Mouse (Mus musculus) spleen, adult 2 months (tissue): ENCODE measurements around the gene Bcar3. TPM values are rescaled to one million over a fixed set of nuclear protein-coding genes. Genes with fewer than 3 reads are reported as not detected.

Experiments used
- DNase-seq, 2 experiments: peaks; one replicate each; pipeline versions ENCODE4 v3.0.0 to v3.0.0-alpha.2; 2012 to 2021; ENCODE audit warnings: low spot score in 2 of 2, low read depth in 1 of 2
- H3K27ac ChIP-seq: fragments of 200-500 bp; 2 replicates; pipeline ENCODE4 v1.5.1; 2012; ENCODE audit warnings: low read length, inconsistent platforms; ENCODE audit not compliant: insufficient read depth
- H3K27me3 ChIP-seq: fragments of 200-500 bp; 2 replicates; pipeline ENCODE4 v1.6.1; 2012; ENCODE audit warnings: mild to moderate bottlenecking, moderate library complexity, low read length, inconsistent platforms; ENCODE audit not compliant: control insufficient read depth, insufficient read depth
- H3K36me3 ChIP-seq: fragments of 200-500 bp; 2 replicates; pipeline ENCODE4 v1.6.1; 2012; ENCODE audit warnings: mild to moderate bottlenecking, low read length, inconsistent platforms; ENCODE audit not compliant: control insufficient read depth, insufficient read depth
- H3K4me1 ChIP-seq: fragments of 200-500 bp; 2 replicates; pipeline ENCODE4 v1.6.1; 2011; ENCODE audit warnings: inconsistent platforms; ENCODE audit not compliant: control insufficient read depth, insufficient read depth, insufficient read length
- H3K4me3 ChIP-seq: fragments of 200-500 bp; 2 replicates; pipeline ENCODE4 v1.5.1; 2011; ENCODE audit warnings: mild to moderate bottlenecking, inconsistent platforms; ENCODE audit not compliant: insufficient read depth, insufficient read length; ENCODE audit errors: extremely low read depth
- CTCF ChIP-seq: fragments of 200-500 bp; IDR thresholded peaks from 2 replicates; pipeline ENCODE4 v1.5.1; 2011; ENCODE audit warnings: mild to moderate bottlenecking, inconsistent platforms; ENCODE audit not compliant: insufficient read depth, insufficient read length, insufficient replicate concordance; ENCODE audit errors: extremely low read depth
- POLR2A ChIP-seq: fragments of 200-500 bp; IDR thresholded peaks from 2 replicates; pipeline ENCODE4 v1.6.1; 2011; ENCODE audit warnings: low read depth, low read length, inconsistent platforms
- WGBS: fragments of 180-500 bp; shearing (Covaris S2); methylation state at CpG from one replicate; pipeline ENCODE4 v1.1.7; 2018; 5-methylcytosine and 5-hydroxymethylcytosine counted together
- polyA plus RNA-seq: library from polyadenylated mRNA; depleted of rRNA; stranded (reverse); fragments of >200 nt; gene quantifications from 2 replicates; pipeline ENCODE4 v1.2.3, GENCODE M21; 2012

The Bcar3 gene
- polyA plus RNA-seq, 1 experiment: 54.4 TPM

DNA sequence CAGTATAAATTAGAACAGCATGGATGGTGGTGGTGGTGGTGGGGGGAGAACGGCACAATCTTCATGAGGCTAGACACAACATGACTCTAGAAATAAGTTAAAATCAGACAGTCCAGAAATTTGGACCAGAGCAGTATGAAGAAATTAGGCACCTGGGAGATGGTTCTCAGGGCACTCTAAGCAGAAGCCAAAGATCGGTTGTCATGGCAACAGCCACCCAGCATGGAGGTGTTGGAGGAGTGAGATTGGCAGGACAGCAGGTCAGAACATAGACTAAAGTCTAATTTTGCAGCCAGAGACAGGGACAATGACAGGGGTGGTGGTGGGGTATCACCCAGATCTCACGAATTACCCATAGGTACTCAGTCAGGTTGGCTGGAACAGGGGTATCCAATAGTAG is 182.7 kb downstream of the Bcar3 start:
- Histone ChIP-seq H3K27me3 (no peaks in the 10 kb centered on the region), H3K4me3 (no peak overlapping the region), H3K4me1 (peaks cover 11% of the 10 kb centered on the region; the same call in 1 of the 2 replicates), H3K36me3 (peaks cover 3% of the 10 kb centered on the region; the same call in 1 of the 2 replicates), H3K27ac (no peak overlapping the region)
- TF ChIP-seq POLR2A (no peak), CTCF (no peak)
- WGBS: 88% methylated on average over 3 of the region's 3 CpGs
- DNase-seq: no peak

- 75% methylated on average over 8 of the region's 8 CpGs for WGBS
- H3K27me3 ChIP-seq: no peaks in the 10 kb centered on the region
- H3K4me3 ChIP-seq: no peak overlapping the region
- DNase-seq: no peak
- TF ChIP-seq CTCF (no peak), POLR2A (no peak)
- peaks cover 11% of the 10 kb centered on the region; the same call in 1 of the 2 replicates for H3K4me1 ChIP-seq
- H3K36me3 ChIP-seq: peaks cover 5% of the 10 kb centered on the region
- H3K27ac ChIP-seq: no peak overlapping the region
These were observed 183.6 kb downstream of the Bcar3 start for GRCm38 (mm10) chr3:122477541-122477940.

GRCm38 (mm10) chr3:122478735-122479134 is 184.8 kb downstream of the Bcar3 start:
- 90% methylated on average over 3 of the region's 3 CpGs for WGBS

DNA sequence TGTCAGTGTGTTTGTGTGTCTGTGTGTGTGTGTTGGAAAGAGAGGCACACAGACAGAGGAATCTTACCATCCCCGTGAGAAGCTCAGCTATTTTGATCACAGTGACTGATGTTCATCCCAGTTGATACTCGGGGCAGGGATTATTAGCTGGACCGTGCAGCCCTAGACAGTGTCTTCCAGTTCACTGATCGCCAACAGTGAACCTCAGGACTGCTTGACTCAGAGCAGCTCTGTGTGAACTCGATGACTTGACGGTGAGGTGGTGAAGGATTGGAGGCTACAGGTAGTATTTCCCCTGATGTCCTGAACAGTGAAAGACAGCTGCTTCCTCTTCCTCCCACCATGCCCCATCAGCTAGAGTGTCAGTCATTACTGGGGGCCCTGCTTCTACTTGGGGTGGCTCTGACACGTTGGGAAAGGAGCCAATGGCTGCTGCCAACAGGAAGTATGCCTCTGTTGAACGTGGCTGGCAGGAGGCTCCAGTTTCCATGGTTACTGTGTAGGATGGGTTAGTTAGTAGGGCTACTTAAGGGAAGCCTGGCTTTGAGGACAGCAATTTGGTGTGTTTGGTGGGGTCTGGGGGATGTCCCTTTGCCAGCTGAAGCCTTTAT is 186.2 kb downstream of the Bcar3 start:
- Histone ChIP-seq H3K4me1 (peaks cover 4% of the 10 kb centered on the region; the same call in 1 of the 2 replicates), H3K27me3 (no peaks in the 10 kb centered on the region), H3K4me3 (no peak overlapping the region), H3K27ac (no peak overlapping the region), H3K36me3 (peaks cover 4% of the 10 kb centered on the region)
- TF ChIP-seq POLR2A (no peak), CTCF (no peak)
- no peak for DNase-seq
- 37% methylated on average over 8 of the region's 8 CpGs for WGBS

More at GRCm38 (mm10) chr3:122478735-122479134, 184.8 kb downstream of the Bcar3 start:
- DNase-seq: no peak
- no peak for TF ChIP-seq POLR2A
- TF ChIP-seq CTCF: no peak
- Histone ChIP-seq H3K27me3 (no peaks in the 10 kb centered on the region), H3K4me1 (peaks cover 9% of the 10 kb centered on the region; the same call in 1 of the 2 replicates), H3K36me3 (peaks cover 4% of the 10 kb centered on the region), H3K27ac (no peak overlapping the region), H3K4me3 (no peak overlapping the region)

GRCm38 (mm10) chr3:122480986-122481385 is 187.1 kb downstream of the Bcar3 start:
- WGBS: 85% methylated on average over 5 of the region's 5 CpGs

DNA sequence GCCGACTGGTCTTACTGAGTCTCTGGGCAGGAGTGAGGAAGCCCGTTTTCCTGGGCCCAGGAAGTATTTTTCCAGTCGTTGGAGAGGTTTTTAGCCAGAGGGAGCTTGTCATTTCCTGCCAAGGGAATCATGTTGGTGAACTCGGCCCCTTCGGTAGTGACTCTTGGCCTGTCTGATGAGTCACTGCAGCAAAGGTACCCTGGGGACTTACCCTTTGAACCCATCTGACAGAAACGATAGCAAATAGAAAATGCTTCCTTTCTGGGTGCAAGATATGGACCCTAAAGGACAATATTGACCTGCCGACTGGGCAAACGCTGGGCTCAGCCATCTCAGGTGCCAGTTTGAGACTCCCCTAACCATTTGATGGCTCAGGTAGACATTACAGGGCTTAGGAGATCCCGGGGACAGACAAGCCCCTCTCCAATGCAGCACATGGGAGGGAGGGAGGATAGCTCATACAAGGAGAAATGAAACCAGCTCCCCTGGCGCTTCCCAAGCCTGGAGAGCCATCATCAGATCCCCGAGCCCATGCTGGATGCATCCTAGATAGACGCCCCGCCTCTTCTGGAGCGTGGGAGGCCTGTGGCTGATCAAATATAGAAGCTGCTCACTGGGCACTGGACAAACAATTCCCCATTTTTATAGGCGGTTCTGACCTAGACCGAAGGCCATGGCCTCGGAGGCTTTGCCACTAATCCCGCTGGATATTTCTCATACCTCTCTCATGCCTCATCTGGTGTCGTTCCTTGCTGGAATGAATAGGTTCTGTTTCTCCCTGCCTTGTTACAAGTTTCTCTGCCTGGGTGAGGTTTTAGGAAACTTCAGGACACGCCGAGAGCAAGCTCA is 188.2 kb downstream of the Bcar3 start:
- WGBS: 86% methylated on average over 21 of the region's 21 CpGs
- no peak for DNase-seq
- no peak overlapping the region for H3K27ac ChIP-seq
- H3K27me3 ChIP-seq: no peaks in the 10 kb centered on the region
- H3K4me3 ChIP-seq: no peak overlapping the region
- H3K4me1 ChIP-seq: peaks cover 4% of the 10 kb centered on the region; the same call in 1 of the 2 replicates
- H3K36me3 ChIP-seq: peaks cover 4% of the 10 kb centered on the region
- TF ChIP-seq POLR2A (no peak), CTCF (no peak)

More at GRCm38 (mm10) chr3:122480986-122481385, 187.1 kb downstream of the Bcar3 start:
- TF ChIP-seq CTCF: no peak
- TF ChIP-seq POLR2A: no peak
- no peak for DNase-seq
- peaks cover 4% of the 10 kb centered on the region; the same call in 1 of the 2 replicates for H3K4me1 ChIP-seq
- H3K27ac ChIP-seq: no peak overlapping the region
- H3K4me3 ChIP-seq: no peak overlapping the region
- H3K36me3 ChIP-seq: peaks cover 4% of the 10 kb centered on the region
- H3K27me3 ChIP-seq: no peaks in the 10 kb centered on the region
